Mouse (Mus musculus) lung, adult 2 months (tissue): ENCODE results near the gene Rab23.
"Not testable (repeated sequence)": the region's sequence is repeated elsewhere in the genome, so short reads cannot be mapped to it uniquely, and the experiment has no call there.

Experiments used
- CTCF ChIP-seq: fragments of 200-500 bp; IDR thresholded peaks from 2 replicates; pipeline ENCODE4 v1.5.1; 2011; ENCODE audit warnings: mild to moderate bottlenecking, low read length, control low read depth; ENCODE audit not compliant: insufficient read depth
- POLR2A ChIP-seq: fragments of 200-500 bp; IDR thresholded peaks from 2 replicates; pipeline ENCODE4 v1.6.1; 2011; ENCODE audit warnings: low read depth, mild to moderate bottlenecking, control low read depth, low read length, borderline replicate concordance; ENCODE audit errors: extremely low read depth

- not testable (repeated sequence) for TF ChIP-seq CTCF, POLR2A
Measured at GRCm38 (mm10) chr1:33749709-33750108, 30.0 kb downstream of the Rab23 start.
